Mouse (Mus musculus): ENCODE data around the gene Ctse. TPM values are rescaled to one million over a fixed set of nuclear protein-coding genes. Genes with fewer than 3 reads are reported as not detected.

The Ctse gene
- polyA plus RNA-seq, 1 experiment = 1.8 TPM

DNA sequence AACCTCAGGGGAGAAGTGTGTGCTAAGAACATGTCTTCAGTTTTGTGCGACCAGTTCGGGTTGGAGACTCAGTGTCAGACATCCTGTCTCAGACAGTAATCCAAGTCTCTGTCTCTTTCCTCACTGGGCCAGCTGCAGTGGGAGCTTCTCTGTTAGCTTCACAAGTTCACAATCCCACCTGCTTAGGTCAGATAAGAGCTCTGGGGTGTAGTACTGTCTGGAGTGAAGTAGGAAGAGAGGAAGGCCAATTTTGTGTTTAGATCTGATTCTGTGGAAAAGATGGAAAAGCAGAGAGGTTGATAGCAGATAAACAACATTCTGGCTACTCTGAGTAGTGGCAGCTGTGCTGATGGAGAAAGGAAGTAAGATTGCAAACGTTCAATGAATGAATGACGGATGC, 61.5 kb downstream of the Ctse start:
- DNase-seq (ENCODE audit: low read depth) = no peak

DNA sequence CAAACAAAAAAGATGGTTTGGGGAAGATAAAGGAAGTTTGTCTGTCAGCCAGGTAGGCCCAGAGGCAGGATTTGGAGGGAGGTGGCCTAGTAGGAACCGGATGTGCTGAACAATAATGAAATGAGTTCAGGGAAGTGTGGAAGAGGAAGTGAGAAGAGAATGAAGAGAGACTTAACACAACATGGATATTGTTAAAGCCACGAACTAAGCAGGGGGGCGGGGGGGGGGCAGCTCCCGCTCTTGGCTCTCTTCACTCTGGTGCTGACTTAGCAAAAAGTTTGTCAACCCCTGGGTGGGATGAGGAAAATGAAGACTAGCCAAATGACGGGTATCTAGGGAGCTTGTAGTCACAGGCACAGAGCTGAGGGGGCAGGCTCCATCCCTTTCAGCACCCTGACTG, 62.3 kb downstream of the Ctse start:
- no peak for DNase-seq (ENCODE audit: low read depth)

DNA sequence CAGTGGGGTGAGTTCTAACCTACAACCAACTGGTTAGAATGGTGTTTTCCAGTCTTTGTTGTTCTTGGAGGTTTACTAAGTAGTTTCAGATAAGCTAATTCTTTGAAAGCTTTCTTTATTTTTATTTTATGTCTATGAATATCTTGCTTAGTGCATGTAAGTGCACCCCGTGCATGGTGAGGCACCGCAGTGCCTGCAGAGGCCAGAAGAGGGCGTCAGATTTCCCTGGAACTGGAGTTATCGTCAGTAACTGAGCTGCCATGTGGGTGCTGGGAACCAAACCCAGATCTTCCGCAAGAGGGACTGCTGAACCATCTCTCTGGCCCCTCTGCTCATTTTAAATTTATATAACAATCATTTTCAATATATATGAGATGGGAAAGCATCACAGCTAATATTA, 63.3 kb downstream of the Ctse start:
- DNase-seq (ENCODE audit: low read depth) = no peak

DNA sequence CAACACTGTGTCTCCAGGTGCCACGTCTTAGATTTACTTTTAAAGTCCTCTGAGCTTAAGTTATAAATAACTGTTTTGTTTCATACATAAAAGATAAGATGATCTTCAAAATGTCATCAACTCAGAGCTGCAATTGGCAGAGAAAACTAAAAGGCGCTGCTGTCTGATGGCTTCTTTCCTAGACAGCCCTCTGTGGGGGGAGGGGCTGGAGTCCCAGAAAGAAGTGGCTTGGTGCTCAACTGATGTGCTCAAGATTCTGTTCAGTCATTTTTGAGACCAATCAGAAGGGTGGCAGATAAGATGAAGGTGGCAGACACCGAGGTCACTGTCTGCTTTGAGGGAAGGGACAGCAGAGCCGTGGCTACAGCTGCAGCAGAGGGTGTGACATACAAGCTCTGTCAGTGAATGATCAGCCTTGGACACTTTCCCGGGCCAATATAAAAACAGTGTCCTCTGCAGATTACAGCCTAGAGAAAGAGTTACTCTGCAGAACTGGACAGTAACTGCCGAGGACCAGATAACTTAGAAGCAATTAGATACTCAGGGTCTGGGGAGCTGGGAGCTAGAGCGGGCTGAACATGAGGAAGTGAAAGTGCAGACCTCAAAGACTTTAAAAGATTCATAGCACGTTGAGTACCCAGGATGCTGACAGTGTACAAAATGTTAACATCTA, 64.1 kb downstream of the Ctse start:
- DNase-seq (ENCODE audit: low read depth) = no peak

DNA sequence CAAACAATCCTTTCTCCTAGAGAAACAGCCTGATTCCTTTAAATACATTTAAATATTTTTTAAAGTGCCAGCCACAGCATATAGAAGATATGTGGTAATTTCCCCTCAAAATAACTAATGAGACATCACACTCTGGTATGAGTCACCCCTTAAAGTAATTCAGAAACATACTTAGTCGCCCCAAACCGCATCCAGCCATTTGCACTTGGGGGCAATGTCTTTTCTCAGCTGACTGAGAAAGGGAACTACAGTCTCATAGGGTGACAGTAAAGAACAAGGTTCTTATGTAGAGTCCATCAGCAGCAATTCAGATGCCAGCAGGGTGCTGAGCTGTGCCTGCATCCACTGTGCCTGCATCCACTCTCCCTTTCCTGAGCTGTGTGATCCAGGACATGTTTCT, 65.4 kb downstream of the Ctse start:
- DNase-seq (ENCODE audit: low read depth) = no peak

DNA sequence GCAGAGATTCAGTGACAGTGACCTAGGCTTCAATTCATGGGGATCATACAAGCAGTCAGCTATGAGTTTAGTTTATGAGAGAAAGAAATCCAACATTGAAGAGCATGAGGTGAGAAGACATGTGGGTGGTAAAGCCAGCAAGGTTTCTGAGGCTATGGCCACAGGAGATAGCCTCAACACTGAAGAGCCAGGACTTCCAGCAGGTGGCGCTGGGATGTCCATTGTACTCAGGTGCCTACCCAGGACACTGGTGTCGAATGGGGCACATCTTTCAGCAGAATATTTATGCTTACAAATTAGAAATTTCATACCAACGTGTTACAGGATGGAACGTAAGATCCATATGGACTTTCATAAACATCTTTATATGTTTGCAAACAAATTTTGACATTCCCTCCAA, 70.2 kb downstream of the Ctse start:
- no peak for DNase-seq (ENCODE audit: low read depth)

DNA sequence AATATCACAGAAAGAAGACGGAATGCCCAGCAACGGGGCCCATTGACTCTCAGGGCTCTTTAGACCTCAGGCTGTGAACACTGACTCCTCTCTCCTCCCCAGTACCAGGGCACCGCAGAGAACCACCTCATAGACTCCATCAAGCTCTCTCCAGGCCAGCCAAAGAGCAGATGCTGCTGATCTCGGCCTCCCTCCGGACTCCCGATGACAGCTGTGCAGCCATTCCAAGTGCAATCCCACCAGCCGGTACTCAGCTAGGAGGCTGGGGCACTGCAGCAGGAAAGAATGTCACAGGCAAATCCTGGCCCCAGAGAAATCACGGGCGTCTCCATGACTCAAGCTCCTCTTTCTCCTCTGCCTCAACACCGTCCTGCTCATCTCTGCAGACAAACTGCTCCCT, 73.4 kb downstream of the Ctse start:
- no peak for DNase-seq (ENCODE audit: low read depth)

DNA sequence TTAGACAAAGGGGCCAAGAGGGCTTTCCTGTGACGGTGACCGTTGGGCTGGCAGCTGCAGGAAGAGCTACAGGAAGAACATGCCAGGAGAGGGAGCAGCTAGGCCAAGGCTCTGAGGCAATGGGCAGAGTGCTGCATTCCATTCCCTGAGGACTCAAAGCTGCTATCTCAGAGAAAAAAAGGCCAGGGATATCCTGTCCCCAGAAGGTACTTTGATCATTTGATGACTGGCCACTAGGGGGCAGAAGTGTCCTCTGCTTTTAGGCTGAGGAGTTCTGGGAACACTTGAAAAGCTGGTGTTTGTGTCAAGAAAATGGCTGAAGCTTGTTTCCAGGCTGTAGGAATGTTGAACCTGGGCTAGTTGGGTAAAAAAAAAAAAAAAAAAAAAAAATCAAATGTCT, 74.3 kb downstream of the Ctse start:
- DNase-seq (ENCODE audit: low read depth) = no peak

DNA sequence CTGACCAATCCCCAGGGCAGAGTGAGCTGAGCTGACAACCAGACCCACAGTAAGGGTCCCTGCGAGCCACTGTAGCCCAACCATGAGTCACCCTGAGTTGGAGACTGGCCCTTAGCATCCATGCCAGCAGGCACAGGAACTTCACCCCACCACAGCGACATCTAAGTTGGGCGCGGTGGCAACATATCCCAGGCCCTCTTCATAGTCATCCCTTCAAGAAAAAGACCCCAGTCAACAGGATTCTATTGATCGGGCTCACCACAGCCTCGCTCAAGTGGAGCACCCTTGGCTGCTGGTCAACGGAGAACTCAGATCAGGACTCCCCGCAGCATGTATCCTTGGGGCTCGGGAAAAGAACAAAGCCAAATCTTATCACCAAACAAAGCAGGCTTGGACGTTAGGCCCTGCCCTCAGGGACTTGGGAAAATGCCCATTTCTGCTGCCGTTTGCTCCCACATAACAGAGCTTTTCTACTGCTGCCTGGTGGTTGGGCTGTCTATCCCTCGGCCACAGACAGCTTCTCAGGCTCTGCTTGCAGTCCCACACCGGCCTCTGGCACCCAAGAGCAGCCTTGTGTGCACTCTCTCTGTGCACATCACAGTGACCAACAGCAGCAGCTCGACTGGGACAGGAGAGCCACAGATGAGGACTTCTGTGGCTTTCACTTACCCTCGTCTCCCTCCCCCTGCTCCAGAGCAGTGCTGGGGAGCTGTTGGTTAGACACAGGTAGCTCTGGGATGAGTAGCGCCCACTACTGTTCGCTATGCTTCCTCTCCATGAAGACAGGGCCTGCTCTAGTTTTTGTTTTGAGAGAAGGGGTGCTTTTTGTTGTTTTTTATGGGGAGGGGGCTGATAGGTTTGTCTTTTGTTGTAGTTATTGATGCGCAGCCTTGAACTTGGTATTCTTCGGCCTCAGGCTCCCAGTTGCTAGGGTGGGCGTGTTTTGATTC, 76.6 kb downstream of the Ctse start:
- no peak for DNase-seq (ENCODE audit: low read depth)

DNA sequence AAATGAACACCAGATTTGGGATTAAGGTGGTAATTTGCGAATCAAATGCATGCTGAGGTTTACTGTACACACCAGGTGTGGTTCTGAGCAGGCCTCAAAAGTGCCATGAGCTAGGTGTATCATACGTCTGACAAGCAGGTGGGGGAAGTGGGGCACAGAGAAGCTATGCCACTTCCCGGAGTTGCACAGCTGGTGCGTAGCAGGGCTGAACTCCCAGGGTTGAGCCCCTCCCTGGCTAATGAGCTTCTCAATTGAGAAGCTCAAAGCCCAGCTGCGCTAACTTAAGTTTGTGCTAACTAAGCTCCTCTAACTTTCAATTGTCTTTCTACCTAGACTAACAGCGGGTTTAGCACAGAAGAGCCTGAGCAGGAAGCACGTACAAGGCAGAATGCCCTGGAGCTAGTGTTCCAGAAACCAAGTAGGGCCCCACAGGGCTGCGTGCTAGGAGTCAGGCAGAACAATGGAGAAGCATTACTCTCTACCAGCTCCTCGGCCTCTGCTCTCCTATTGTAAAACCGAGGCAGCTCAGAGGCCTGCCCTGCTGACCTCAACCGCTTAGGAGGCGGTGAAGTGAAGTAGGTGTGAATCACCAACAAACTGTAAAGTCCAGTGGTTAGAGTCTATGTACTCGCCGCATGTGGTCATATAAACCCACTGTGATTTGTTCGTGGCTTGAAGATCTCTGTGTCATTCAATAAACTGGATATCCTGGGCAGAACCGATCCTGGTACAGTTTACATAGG, 81.0 kb downstream of the Ctse start:
- DNase-seq (ENCODE audit: low read depth) = no peak

DNA sequence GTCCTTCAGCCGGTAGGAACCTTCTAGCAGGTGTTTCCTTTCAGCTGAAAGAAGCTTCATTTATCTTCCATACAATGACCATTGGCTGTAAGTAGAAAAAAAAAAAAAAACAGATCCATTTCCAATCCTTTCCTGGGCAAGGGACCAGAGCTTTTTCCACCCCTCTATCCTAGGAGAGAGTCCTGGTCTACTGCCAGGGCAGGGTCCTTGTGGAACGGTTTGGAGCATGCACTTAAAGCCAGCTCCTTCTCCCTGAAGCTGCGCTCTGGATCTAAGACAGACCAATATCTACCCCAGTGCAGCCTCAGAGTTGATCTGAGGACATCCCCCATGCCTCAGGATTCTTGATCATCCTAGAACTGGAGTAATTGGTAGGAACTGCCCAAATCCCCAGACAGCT, 83.9 kb downstream of the Ctse start:
- DNase-seq (ENCODE audit: low read depth) = no peak

DNA sequence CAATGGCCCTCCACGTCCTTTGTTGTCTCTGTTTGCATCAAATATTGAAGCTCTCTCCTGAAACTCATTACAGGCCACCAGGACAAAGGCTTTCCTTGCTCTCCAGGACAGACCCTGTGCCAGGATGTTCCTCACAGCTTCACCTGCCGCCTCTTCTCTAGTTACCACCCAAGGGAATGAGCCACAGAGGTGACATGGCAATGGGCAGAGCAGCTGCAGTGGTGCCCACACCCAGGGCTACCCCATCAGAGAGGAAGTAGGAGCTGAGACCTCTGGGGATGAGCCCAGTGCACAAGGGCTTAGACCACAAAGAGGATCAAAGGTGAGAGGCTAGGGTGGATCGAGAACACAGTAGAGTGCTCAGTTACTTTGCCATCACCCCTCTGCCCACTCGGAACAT, 85.4 kb downstream of the Ctse start:
- DNase-seq (ENCODE audit: low read depth) = no peak

Other genes starting within 250 kb of the Ctse start
- gene Srgap2, start 111.0 kb upstream of the Ctse start, polyA plus RNA-seq (2012; rRNA removed) = 21.9 and 28.4 TPM in 2 replicates
- 0.42 and 0.43 TPM in 2 replicates for gene Fam72a, start 110.4 kb upstream of the Ctse start, polyA plus RNA-seq (2012; rRNA removed)
- not detected in 2 replicates for gene Avpr1b, start 39.1 kb upstream of the Ctse start, polyA plus RNA-seq (2012; rRNA removed)
- 7.0 and 7.7 TPM in 2 replicates for gene Rab7b, start 50.4 kb downstream of the Ctse start, polyA plus RNA-seq (2012; rRNA removed)
- 0.12 and 0.38 TPM in 2 replicates for gene Slc26a9, start 105.7 kb downstream of the Ctse start, polyA plus RNA-seq (2012; rRNA removed)
- gene Pm20d1, start 159.1 kb downstream of the Ctse start, polyA plus RNA-seq (2012; rRNA removed) = 1.9 and 2.6 TPM in 2 replicates
- 29.3 and 42.3 TPM in 2 replicates for gene Slc41a1, start 189.2 kb downstream of the Ctse start, polyA plus RNA-seq (2012; rRNA removed)
- 23.4 and 35.2 TPM in 2 replicates for gene Rab29, start 228.9 kb downstream of the Ctse start, polyA plus RNA-seq (2012; rRNA removed)

Measured in gonadal fat pad, adult 2 months (tissue).